Mouse (Mus musculus): ENCODE data around the gene Cdkn2d. TPM values are rescaled to one million over a fixed set of nuclear protein-coding genes. Genes with fewer than 3 reads are reported as not detected.

Cdkn2d gene
- polyA plus RNA-seq, 1 experiment from 2014 or later, result 87.1 TPM

DNA sequence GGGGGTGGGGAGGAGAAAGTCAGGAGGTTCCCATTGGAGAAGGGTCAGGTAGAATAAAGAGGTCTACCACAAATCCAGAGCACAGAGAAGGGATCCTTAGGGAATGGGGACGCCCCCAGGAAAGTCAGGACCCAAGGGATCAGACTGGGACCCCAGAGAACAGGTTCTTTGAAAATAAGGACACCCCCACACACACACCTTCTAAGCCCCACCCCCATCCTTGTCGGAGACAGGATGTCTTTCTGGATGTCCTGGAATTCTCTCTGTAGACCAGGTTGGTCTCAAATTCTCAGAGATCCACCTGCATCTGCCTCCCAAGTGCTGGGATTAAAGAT is 1.9 kb downstream of the Cdkn2d start:
- peak overlapping the region; percentile 60 for H3K4me2 ChIP-seq (ENCODE audit: low read depth)
- WGBS, result 93% methylated on average over 2 of the region's 2 CpGs
- DNase-seq (ENCODE audit: low spot score), result no peak
- H3K4me3 ChIP-seq (ENCODE audit: low read depth, low read length), result 0 out of 2 replicates have a peak overlapping the region, but pooled peaks have one; percentile 10
- no peak overlapping the region for H3K9ac ChIP-seq (ENCODE audit: low read length)
- H3K27ac ChIP-seq (ENCODE audit: low read depth, low read length), result no peak overlapping the region
- peaks cover 18% of the 10 kb centered on the region for H3K4me1 ChIP-seq (ENCODE audit: control insufficient read depth, insufficient read depth, low read length)
- H3K27me3 ChIP-seq (ENCODE audit: control insufficient read depth, insufficient read depth, low read length), result no peaks in the 10 kb centered on the region
- ATAC-seq (ENCODE audit: insufficient read depth, low FRiP score, low TSS enrichment), result no peak
- H3K9me3 ChIP-seq (ENCODE audit: control insufficient read depth, low read length), result no peaks in the 10 kb centered on the region
- H3K36me3 ChIP-seq (ENCODE audit: control insufficient read depth, insufficient read depth, low read length), result peaks cover 2% of the 10 kb centered on the region; the same call in 1 of the 2 replicates

- 78% methylated on average over 13 of the region's 13 CpGs for WGBS
- ATAC-seq (ENCODE audit: insufficient read depth, low FRiP score, low TSS enrichment) (no peak), DNase-seq (ENCODE audit: low spot score) (no peak)
- peak overlapping the region; percentile 79 for H3K4me3 ChIP-seq (ENCODE audit: low read depth, low read length)
- H3K9ac ChIP-seq (ENCODE audit: low read length), result peak overlapping the region; percentile 42; the same call in 1 of the 2 replicates
- no peaks in the 10 kb centered on the region for H3K9me3 ChIP-seq (ENCODE audit: control insufficient read depth, low read length)
- no peak overlapping the region for H3K27ac ChIP-seq (ENCODE audit: low read depth, low read length)
- peaks cover 18% of the 10 kb centered on the region for H3K4me1 ChIP-seq (ENCODE audit: control insufficient read depth, insufficient read depth, low read length)
- H3K36me3 ChIP-seq (ENCODE audit: control insufficient read depth, insufficient read depth, low read length), result peaks cover 2% of the 10 kb centered on the region; the same call in 1 of the 2 replicates
- no peaks in the 10 kb centered on the region for H3K27me3 ChIP-seq (ENCODE audit: control insufficient read depth, insufficient read depth, low read length)
- H3K4me2 ChIP-seq (ENCODE audit: low read depth), result peak overlapping the region; percentile 78
These were observed 2.5 kb downstream of the Cdkn2d start for GRCm38 (mm10) chr9:21288404-21289336.

DNA sequence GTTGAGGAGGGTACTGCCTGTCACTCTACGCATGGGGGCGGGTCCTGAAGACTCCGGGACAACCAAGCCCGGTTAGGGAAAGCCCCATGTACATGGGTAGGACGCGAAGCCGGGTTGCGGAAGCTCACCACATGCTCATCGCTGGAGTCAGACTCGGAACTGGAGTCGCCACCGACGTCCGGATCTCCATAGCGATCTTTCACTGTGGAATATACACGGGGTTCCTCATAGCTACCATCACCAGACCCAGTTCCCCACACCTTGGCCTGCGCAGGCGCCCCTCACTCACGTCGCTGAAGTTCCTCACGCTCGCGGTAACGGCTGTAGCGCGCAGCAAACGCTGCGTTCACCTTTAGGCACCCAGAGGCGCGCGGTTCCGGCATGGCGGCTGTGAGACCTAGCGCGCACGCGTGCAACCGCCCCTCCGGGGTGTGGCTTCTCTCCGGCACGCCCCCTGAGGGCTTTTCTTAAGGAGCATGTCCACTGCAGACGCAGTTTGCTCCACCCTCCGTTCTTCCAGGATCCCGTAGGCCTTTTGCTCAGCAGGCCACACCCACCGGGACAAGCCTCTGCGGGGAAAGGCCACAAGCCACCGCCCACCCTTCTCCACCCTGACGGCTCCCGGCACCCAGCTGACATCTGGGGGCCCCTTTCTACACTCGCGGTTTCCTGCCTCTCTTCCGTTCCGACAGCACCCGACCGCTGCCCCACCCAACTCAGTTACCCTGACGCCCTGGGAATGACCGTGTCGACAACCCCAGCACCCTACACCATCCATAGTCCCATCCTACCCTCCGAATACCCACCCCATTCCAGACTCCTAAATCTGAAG is 3.4 kb downstream of the Cdkn2d start, which contains the start of gene Kri1:
Kri1 (minus strand) TSS at position 399 of the 832 bp plus-strand sequence.
- peak within 1 kb of the TSS; percentile 66 for H3K9ac ChIP-seq (ENCODE audit: low read length)
- peak; percentile 97 for DNase-seq (ENCODE audit: low spot score)
- H3K4me1 ChIP-seq (ENCODE audit: control insufficient read depth, insufficient read depth, low read length), result peaks cover 18% of the 10 kb centered on the region
- peaks cover 2% of the 10 kb centered on the region; the same call in 1 of the 2 replicates for H3K36me3 ChIP-seq (ENCODE audit: control insufficient read depth, insufficient read depth, low read length)
- peak; percentile 49 for ATAC-seq (ENCODE audit: insufficient read depth, low FRiP score, low TSS enrichment)
- H3K27me3 ChIP-seq (ENCODE audit: control insufficient read depth, insufficient read depth, low read length), result no peaks in the 10 kb centered on the region
- 1% methylated on average over 57 of the region's 59 CpGs for WGBS
- peak within 1 kb of the TSS; percentile 78 for H3K4me2 ChIP-seq (ENCODE audit: low read depth)
- peak within 1 kb of the TSS; percentile 79 for H3K4me3 ChIP-seq (ENCODE audit: low read depth, low read length)
- no peaks in the 10 kb centered on the region for H3K9me3 ChIP-seq (ENCODE audit: control insufficient read depth, low read length)
- peak within 1 kb of the TSS; percentile 60; the same call in 1 of the 2 replicates for H3K27ac ChIP-seq (ENCODE audit: low read depth, low read length)

- peak overlapping the region; percentile 66; the same call in 1 of the 2 replicates for H3K9ac ChIP-seq (ENCODE audit: low read length)
- no peak for ATAC-seq (ENCODE audit: insufficient read depth, low FRiP score, low TSS enrichment)
These were observed 4.5 kb downstream of the Cdkn2d start for GRCm38 (mm10) chr9:21286753-21287152.

DNA sequence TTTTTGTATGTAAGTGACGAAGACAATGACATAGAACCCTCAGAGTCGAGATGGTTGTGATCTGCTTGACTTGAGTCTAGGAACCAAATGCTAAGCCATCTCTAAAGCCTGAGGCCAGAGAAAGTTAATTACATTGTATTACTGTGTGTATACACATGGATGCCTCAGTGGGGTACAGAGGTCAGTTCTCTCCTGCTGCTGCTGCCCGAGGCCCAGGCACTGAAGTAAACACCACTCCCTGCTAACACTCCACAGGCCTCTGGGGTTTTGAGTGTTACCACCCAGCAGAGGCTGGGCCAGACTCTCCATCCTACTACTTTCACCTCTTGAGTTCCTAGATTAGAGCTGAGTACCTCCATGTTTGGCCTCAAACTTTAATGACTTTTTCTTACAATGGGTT is 7.2 kb downstream of the Cdkn2d start:
- H3K4me3 ChIP-seq (ENCODE audit: low read depth, low read length), result no peak overlapping the region
- no peaks in the 10 kb centered on the region for H3K27me3 ChIP-seq (ENCODE audit: control insufficient read depth, insufficient read depth, low read length)
- H3K4me1 ChIP-seq (ENCODE audit: control insufficient read depth, insufficient read depth, low read length), result peaks cover 12% of the 10 kb centered on the region
- H3K36me3 ChIP-seq (ENCODE audit: control insufficient read depth, insufficient read depth, low read length), result peaks cover 13% of the 10 kb centered on the region
- WGBS, result 89% methylated on average over 3 of the region's 3 CpGs
- DNase-seq (ENCODE audit: low spot score) (no peak), ATAC-seq (ENCODE audit: insufficient read depth, low FRiP score, low TSS enrichment) (no peak)
- H3K9ac ChIP-seq (ENCODE audit: low read length), result no peak overlapping the region
- no peaks in the 10 kb centered on the region for H3K9me3 ChIP-seq (ENCODE audit: control insufficient read depth, low read length)
- H3K4me2 ChIP-seq (ENCODE audit: low read depth), result no peak overlapping the region
- H3K27ac ChIP-seq (ENCODE audit: low read depth, low read length), result no peak overlapping the region

More at GRCm38 (mm10) chr9:21286753-21287152, 4.5 kb downstream of the Cdkn2d start:
- Histone ChIP-seq H3K36me3 (ENCODE audit: control insufficient read depth, insufficient read depth, low read length) (peaks cover 2% of the 10 kb centered on the region; the same call in 1 of the 2 replicates), H3K27ac (ENCODE audit: low read depth, low read length) (no peak overlapping the region), H3K27me3 (ENCODE audit: control insufficient read depth, insufficient read depth, low read length) (no peaks in the 10 kb centered on the region), H3K4me1 (ENCODE audit: control insufficient read depth, insufficient read depth, low read length) (peaks cover 18% of the 10 kb centered on the region), H3K4me3 (ENCODE audit: low read depth, low read length) (peak overlapping the region; percentile 79), H3K4me2 (ENCODE audit: low read depth) (peak overlapping the region; percentile 78), H3K9me3 (ENCODE audit: control insufficient read depth, low read length) (no peaks in the 10 kb centered on the region)
- no peak for DNase-seq (ENCODE audit: low spot score)
- WGBS, result 66% methylated on average over 3 of the region's 3 CpGs

DNA sequence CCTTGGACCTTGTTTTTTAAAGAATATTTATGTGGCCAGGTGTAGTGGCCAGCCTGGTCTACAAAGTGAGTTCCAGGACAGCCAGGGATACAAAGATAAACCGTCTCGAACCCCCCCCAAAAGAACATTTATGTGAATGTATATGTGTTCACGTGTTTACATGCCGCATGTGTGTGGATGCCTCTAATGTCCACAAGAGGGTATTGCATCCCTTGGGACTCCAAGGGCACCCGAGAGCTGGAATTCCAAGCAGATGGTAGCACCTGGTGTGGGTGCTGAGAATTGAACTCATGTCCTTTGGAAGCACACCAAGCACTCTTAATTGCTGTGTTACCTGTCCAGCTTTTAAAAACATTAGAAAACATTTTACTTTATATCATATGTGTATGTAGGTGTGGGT is 7.6 kb downstream of the Cdkn2d start:
- Histone ChIP-seq H3K27me3 (ENCODE audit: control insufficient read depth, insufficient read depth, low read length) (no peaks in the 10 kb centered on the region), H3K4me3 (ENCODE audit: low read depth, low read length) (no peak overlapping the region), H3K9me3 (ENCODE audit: control insufficient read depth, low read length) (no peaks in the 10 kb centered on the region), H3K27ac (ENCODE audit: low read depth, low read length) (no peak overlapping the region), H3K9ac (ENCODE audit: low read length) (no peak overlapping the region), H3K4me2 (ENCODE audit: low read depth) (no peak overlapping the region), H3K36me3 (ENCODE audit: control insufficient read depth, insufficient read depth, low read length) (peaks cover 17% of the 10 kb centered on the region), H3K4me1 (ENCODE audit: control insufficient read depth, insufficient read depth, low read length) (peaks cover 10% of the 10 kb centered on the region)
- WGBS, result 92% methylated on average over 5 of the region's 5 CpGs
- ATAC-seq (ENCODE audit: insufficient read depth, low FRiP score, low TSS enrichment) (no peak), DNase-seq (ENCODE audit: low spot score) (no peak)

DNA sequence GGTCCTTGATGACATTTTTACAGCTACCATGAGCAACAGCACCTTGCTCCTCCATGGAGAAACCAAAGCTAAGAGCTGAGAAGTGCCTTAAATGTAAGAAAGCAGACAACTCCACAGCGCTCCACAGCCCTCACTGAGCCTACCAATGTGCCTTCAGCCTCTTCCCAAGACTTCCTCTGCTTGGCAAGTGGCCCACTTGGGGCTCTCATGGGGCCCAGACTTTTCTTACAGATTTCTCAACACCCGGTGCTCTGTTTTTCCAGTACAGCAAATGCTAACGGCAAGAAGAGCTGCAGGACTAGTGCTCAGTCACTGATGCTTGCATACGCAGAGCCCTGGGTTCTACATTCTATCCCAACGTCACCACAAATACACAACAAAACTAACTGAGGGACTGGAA is 13.4 kb downstream of the Cdkn2d start:
- no peak for ATAC-seq (ENCODE audit: insufficient read depth, low FRiP score, low TSS enrichment)
- no peaks in the 10 kb centered on the region for H3K27me3 ChIP-seq (ENCODE audit: control insufficient read depth, insufficient read depth, low read length)
- DNase-seq (ENCODE audit: low spot score), result no peak
- H3K36me3 ChIP-seq (ENCODE audit: control insufficient read depth, insufficient read depth, low read length), result peaks cover 37% of the 10 kb centered on the region
- H3K4me1 ChIP-seq (ENCODE audit: control insufficient read depth, insufficient read depth, low read length), result no peaks in the 10 kb centered on the region
- WGBS, result 97% methylated on average over 5 of the region's 5 CpGs
- no peaks in the 10 kb centered on the region for H3K9me3 ChIP-seq (ENCODE audit: control insufficient read depth, low read length)
- no peak overlapping the region for H3K4me3 ChIP-seq (ENCODE audit: low read depth, low read length)
- H3K4me2 ChIP-seq (ENCODE audit: low read depth), result no peak overlapping the region
- no peak overlapping the region for H3K27ac ChIP-seq (ENCODE audit: low read depth, low read length)
- H3K9ac ChIP-seq (ENCODE audit: low read length), result no peak overlapping the region

GRCm38 (mm10) chr9:21276307-21276706 is 14.9 kb downstream of the Cdkn2d start:
- Histone ChIP-seq H3K36me3 (ENCODE audit: control insufficient read depth, insufficient read depth, low read length) (peaks cover 44% of the 10 kb centered on the region), H3K27me3 (ENCODE audit: control insufficient read depth, insufficient read depth, low read length) (no peaks in the 10 kb centered on the region), H3K4me2 (ENCODE audit: low read depth) (no peak overlapping the region), H3K9ac (ENCODE audit: low read length) (no peak overlapping the region), H3K9me3 (ENCODE audit: control insufficient read depth, low read length) (no peaks in the 10 kb centered on the region), H3K27ac (ENCODE audit: low read depth, low read length) (no peak overlapping the region), H3K4me3 (ENCODE audit: low read depth, low read length) (no peak overlapping the region), H3K4me1 (ENCODE audit: control insufficient read depth, insufficient read depth, low read length) (no peaks in the 10 kb centered on the region)
- no peak for ATAC-seq (ENCODE audit: insufficient read depth, low FRiP score, low TSS enrichment)
- no peak for DNase-seq (ENCODE audit: low spot score)
- WGBS, result 92% methylated on average over 8 of the region's 8 CpGs

All from neural tube, embryonic 11.5 days (tissue).